Mouse (Mus musculus): ENCODE results near the gene Best3. TPM values are rescaled to one million over a fixed set of nuclear protein-coding genes. Genes with fewer than 3 reads are reported as not detected.
A peak's percentile ranks its signal among the peaks of the same experiment; 100 is the strongest.

The Best3 gene
- 0.12 TPM in 2 replicates for polyA plus RNA-seq (2016; fragmentation: Nextera tagmentation; extraction: Ambion mirVana)

DNA sequence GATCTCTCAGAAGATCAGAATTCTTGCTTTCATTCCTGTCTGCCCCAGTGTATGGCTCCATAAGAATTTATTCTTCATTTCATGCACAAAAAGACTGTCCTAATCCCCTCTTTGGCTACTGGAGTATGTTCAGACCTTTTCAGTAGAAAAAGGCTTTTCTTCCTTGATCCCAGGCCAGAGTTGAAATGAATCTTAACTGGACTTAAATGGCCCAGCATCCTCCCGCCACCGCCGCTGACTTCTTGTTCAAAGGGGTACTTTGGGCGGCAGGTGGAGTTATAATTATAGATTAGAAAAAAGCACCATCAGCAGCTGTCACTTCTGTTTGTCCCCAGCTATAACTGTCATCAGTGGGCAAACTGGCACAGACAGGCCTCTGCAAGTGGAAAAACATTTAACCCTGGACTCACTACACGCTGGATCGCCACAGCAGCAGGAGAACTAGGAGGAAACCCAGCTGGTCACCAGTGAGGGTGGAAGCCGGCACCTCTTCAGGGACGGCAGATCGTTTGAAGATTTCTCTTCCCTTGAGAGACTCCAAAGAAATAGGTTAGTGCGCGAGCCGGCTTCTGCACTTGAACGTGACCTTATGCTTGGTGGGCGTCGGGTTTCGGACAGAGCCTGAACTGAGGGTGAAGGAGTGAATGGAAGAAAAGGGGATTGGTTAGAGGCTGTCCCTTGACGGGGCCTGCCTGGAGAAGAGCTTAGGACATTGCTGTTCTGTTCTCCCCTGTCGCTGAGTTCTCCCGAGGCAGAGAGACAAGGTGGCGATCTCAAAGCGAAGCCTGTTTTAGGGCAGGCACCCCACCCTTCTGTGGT, at the start of gene Best3:
Best3 (plus strand) TSS at position 51 of the 819 bp plus-strand sequence.
- H3K9me3 ChIP-seq (replicated peaks): no peaks in the 10 kb centered on the region
- DNase-seq (ENCODE audit: low spot score): peak; percentile 18
- peak within 1 kb of the TSS; percentile 68 for H3K27ac ChIP-seq (replicated peaks)
- no peaks in the 10 kb centered on the region for H3K36me3 ChIP-seq
- H3K4me3 ChIP-seq: no peak within 1 kb of the TSS
- H3K27me3 ChIP-seq (ENCODE audit: low read depth, poor library complexity, severe bottlenecking): no peaks in the 10 kb centered on the region
- WGBS: 65% methylated on average over 21 of the region's 21 CpGs
- H3K4me1 ChIP-seq: peaks cover 31% of the 10 kb centered on the region

DNA sequence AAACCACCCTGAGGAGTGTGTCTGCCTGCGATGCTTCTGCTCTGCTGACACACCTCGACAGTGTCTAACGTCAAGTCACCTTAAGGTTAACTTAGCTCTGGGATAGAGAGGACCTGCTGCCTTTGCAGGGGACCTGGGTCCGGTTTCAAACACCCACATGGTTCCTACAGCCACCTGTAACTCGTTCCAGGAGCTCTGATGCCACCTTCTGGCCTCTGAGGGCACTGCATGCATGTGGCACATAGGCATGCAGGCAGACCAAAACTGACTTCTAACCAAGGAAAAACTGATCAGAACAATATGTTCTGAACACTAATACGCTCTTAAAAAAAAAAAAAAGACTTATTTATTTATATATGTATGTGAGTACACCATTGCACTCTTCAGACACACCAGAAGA, 43.1 kb upstream of the Best3 start:
- peaks cover 8% of the 10 kb centered on the region for H3K9me3 ChIP-seq (replicated peaks)
- no peaks in the 10 kb centered on the region for H3K27me3 ChIP-seq (ENCODE audit: low read depth, poor library complexity, severe bottlenecking)
- WGBS: 96% methylated on average over 6 of the region's 6 CpGs
- DNase-seq (ENCODE audit: low spot score): no peak
- H3K36me3 ChIP-seq: peaks cover 45% of the 10 kb centered on the region
- peaks cover 4% of the 10 kb centered on the region; the same call in 1 of the 2 replicates for H3K4me1 ChIP-seq
- no peak overlapping the region for H3K27ac ChIP-seq (replicated peaks)
- no peak overlapping the region for H3K4me3 ChIP-seq

GRCm38 (mm10) chr10:116944144-116944543, 42.0 kb upstream of the Best3 start:
- DNase-seq (ENCODE audit: low spot score): no peak
- WGBS: 89% methylated on average over 3 of the region's 3 CpGs
- Histone ChIP-seq H3K4me1 (peaks cover 14% of the 10 kb centered on the region), H3K27ac (replicated peaks) (no peak overlapping the region), H3K4me3 (no peak overlapping the region), H3K27me3 (ENCODE audit: low read depth, poor library complexity, severe bottlenecking) (no peaks in the 10 kb centered on the region), H3K9me3 (replicated peaks) (peaks cover 8% of the 10 kb centered on the region), H3K36me3 (peaks cover 34% of the 10 kb centered on the region)

DNA sequence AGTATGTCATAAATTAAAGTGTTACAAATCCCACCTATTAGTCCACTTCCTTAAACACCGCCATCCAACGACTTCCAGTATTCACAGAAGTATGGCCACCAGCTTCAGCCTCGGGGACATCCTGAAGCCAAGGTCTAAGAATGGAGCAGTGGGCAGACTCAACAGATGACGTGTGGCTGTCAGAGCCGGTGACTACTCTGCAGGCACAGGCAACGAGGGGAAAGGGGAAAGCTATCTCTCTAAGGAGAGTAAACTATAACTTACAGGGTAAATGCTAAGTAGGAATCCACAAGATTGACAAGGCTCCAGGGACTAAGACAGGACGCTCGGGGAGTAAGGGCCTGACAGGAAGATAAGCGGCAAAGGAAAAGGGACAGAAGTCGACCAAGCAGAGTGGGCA, 41.2 kb upstream of the Best3 start:
- H3K9me3 ChIP-seq (replicated peaks): peaks cover 8% of the 10 kb centered on the region
- H3K4me3 ChIP-seq: no peak overlapping the region
- no peak overlapping the region for H3K27ac ChIP-seq (replicated peaks)
- no peaks in the 10 kb centered on the region for H3K27me3 ChIP-seq (ENCODE audit: low read depth, poor library complexity, severe bottlenecking)
- 85% methylated on average over 10 of the region's 10 CpGs for WGBS
- DNase-seq (ENCODE audit: low spot score): no peak
- H3K36me3 ChIP-seq: peaks cover 27% of the 10 kb centered on the region
- peaks cover 18% of the 10 kb centered on the region for H3K4me1 ChIP-seq

DNA sequence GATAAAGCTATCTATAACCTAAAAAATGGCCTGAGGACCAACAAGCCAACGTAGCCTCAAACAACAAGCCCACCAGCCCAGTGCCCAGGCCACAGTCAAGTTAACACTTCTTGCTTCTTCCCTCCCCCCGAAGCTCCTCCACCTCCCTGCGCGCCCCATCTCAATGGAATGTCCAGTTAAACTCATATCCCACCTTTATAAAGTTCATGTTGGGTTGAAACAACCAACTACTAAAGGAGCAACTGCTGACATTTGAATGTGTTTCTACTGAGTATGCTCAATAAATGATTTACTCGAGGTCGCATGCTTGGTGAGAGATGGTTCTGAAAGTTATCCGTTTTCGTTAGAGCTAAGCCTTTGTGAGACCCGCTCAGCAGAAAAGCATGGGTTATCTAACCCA, 37.7 kb upstream of the Best3 start:
- no peaks in the 10 kb centered on the region for H3K27me3 ChIP-seq (ENCODE audit: low read depth, poor library complexity, severe bottlenecking)

GRCm38 (mm10) chr10:116949111-116950008, 36.8 kb upstream of the Best3 start:
- WGBS: 2% methylated on average over 44 of the region's 44 CpGs
- no peaks in the 10 kb centered on the region for H3K27me3 ChIP-seq (ENCODE audit: low read depth, poor library complexity, severe bottlenecking)
- H3K27ac ChIP-seq (replicated peaks): peak overlapping the region; percentile 93
- DNase-seq (ENCODE audit: low spot score): peak; percentile 66
- H3K36me3 ChIP-seq: no peaks in the 10 kb centered on the region
- H3K4me3 ChIP-seq: peak overlapping the region; percentile 74
- 0 out of 2 replicates have a peak, but pooled peaks cover 5% of the 10 kb centered on the region for H3K9me3 ChIP-seq (replicated peaks)
- peaks cover 25% of the 10 kb centered on the region for H3K4me1 ChIP-seq

More for the DNA sequence above, 37.7 kb upstream of the Best3 start:
- no peak for DNase-seq (ENCODE audit: low spot score)
- peaks cover 25% of the 10 kb centered on the region for H3K4me1 ChIP-seq
- no peaks in the 10 kb centered on the region for H3K36me3 ChIP-seq
- H3K9me3 ChIP-seq (replicated peaks): 0 out of 2 replicates have a peak, but pooled peaks cover 5% of the 10 kb centered on the region
- H3K27ac ChIP-seq (replicated peaks): no peak overlapping the region
- H3K4me3 ChIP-seq: peak overlapping the region; percentile 74
- 82% methylated on average over 9 of the region's 9 CpGs for WGBS

DNA sequence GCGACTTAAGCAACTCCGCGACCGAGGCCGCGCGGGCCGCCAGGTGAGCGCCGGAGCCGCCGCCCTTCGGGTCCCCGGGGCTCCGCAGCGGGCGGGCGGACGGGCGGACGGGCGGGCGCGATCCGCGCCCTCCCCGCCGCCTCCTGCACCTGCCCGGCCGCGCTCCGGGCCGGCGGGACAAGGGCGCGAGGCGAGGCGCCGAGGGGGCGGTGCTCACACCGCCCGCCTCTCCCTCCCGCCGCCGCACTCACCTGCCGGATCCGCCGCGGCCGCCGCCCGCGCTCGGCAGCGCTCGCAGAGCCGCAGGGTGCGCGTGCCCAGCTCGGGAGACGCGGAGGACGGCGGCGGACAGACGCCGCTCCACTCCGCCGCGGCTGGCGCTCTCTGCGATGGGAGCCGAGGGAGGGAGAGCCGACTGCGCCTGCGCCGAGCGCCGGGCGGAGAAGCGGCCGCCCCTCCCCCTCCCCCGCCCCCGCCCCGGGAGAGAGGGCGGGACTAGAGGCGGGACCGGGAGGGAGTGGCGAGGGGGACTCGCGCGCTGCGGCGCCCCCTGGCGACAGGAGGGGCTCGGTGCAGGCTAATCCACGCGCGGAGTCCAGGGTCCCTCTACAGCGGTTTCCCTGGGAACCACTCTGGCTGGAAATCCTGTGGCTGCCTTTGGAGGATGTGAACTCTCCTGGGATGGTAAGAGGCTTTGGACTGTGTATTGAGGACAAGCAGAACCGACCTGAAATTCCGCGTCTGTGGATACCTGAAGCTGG, 35.9 kb upstream of the Best3 start, which contains the start of gene Rab3ip:
Rab3ip (minus strand) TSS at position 761 of the 761 bp plus-strand sequence.
- peak; percentile 96 for DNase-seq (ENCODE audit: low spot score)
- Histone ChIP-seq H3K27me3 (ENCODE audit: low read depth, poor library complexity, severe bottlenecking) (no peaks in the 10 kb centered on the region), H3K27ac (replicated peaks) (peak within 1 kb of the TSS; percentile 93), H3K9me3 (replicated peaks) (0 out of 2 replicates have a peak, but pooled peaks cover 5% of the 10 kb centered on the region), H3K36me3 (no peaks in the 10 kb centered on the region), H3K4me1 (peaks cover 25% of the 10 kb centered on the region), H3K4me3 (peak within 1 kb of the TSS; percentile 74)
- WGBS: under 1% methylated on average over 88 of the region's 103 CpGs

DNA sequence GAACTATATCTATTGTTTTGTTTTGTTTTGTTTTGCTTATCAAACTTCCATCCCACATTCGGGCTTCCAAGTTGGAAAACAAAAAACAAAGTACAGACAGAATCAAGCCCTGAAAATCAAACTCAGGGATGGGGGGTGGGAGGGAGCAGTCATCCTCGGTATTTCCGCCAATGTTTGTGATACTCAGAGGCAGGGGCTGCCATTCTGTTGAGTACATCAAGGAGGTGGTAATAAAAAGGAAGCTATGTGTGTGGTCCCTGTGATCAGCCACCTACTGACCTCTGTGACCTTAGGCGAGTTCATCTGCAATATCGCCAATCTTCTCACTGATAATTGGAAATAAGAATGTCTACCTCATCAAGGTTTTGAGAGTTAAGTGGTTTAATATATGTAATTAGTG, 35.2 kb upstream of the Best3 start:
- peak overlapping the region; percentile 93; the same call in 1 of the 2 replicates for H3K27ac ChIP-seq (replicated peaks)

DNA sequence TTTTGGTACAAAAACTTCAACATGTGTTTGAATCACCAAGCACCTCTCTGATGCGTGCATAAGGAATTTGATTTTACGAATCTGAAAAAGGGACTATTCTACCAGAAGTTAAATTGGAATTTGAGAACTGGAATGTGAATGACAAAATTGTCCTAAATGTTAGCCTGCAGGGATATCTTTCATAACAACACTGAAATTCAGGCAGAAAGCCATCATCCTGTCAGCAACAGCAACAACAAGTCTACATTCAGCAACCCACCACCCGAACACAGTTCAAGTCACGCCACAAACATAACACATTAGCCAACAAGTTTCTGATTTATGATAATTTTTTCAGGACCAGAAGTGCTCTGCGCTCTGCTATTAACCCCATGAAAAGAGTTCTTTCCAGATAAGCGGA, 30.9 kb upstream of the Best3 start:
- 96% methylated on average over 6 of the region's 6 CpGs for WGBS
- no peak overlapping the region for H3K4me3 ChIP-seq
- H3K36me3 ChIP-seq: no peaks in the 10 kb centered on the region
- H3K4me1 ChIP-seq: peaks cover 7% of the 10 kb centered on the region
- H3K27ac ChIP-seq (replicated peaks): no peak overlapping the region
- DNase-seq (ENCODE audit: low spot score): no peak
- H3K9me3 ChIP-seq (replicated peaks): 0 out of 2 replicates have a peak, but pooled peaks cover 5% of the 10 kb centered on the region
- H3K27me3 ChIP-seq (ENCODE audit: low read depth, poor library complexity, severe bottlenecking): no peaks in the 10 kb centered on the region

More for the DNA sequence above, 35.2 kb upstream of the Best3 start:
- 0 out of 2 replicates have a peak, but pooled peaks cover 5% of the 10 kb centered on the region for H3K9me3 ChIP-seq (replicated peaks)
- no peaks in the 10 kb centered on the region for H3K27me3 ChIP-seq (ENCODE audit: low read depth, poor library complexity, severe bottlenecking)
- H3K36me3 ChIP-seq: no peaks in the 10 kb centered on the region
- peaks cover 25% of the 10 kb centered on the region for H3K4me1 ChIP-seq
- DNase-seq (ENCODE audit: low spot score): no peak
- peak overlapping the region; percentile 74 for H3K4me3 ChIP-seq
- WGBS: 30% methylated on average over 5 of the region's 5 CpGs

GRCm38 (mm10) chr10:116956483-116957158, 29.5 kb upstream of the Best3 start:
- 0 out of 2 replicates have a peak, but pooled peaks cover 5% of the 10 kb centered on the region for H3K9me3 ChIP-seq (replicated peaks)
- WGBS: 92% methylated on average over 11 of the region's 11 CpGs
- H3K4me3 ChIP-seq: no peak overlapping the region
- H3K27me3 ChIP-seq (ENCODE audit: low read depth, poor library complexity, severe bottlenecking): no peaks in the 10 kb centered on the region
- no peaks in the 10 kb centered on the region for H3K4me1 ChIP-seq
- H3K27ac ChIP-seq (replicated peaks): no peak overlapping the region
- no peak for DNase-seq (ENCODE audit: low spot score)
- no peaks in the 10 kb centered on the region for H3K36me3 ChIP-seq

- Histone ChIP-seq H3K4me1 (no peaks in the 10 kb centered on the region), H3K9me3 (replicated peaks) (no peaks in the 10 kb centered on the region), H3K27me3 (ENCODE audit: low read depth, poor library complexity, severe bottlenecking) (no peaks in the 10 kb centered on the region), H3K36me3 (no peaks in the 10 kb centered on the region), H3K27ac (replicated peaks) (no peak overlapping the region), H3K4me3 (no peak overlapping the region)
- WGBS: 61% methylated on average over 5 of the region's 5 CpGs
- DNase-seq (ENCODE audit: low spot score): no peak
Measured at GRCm38 (mm10) chr10:116957867-116958551, 28.1 kb upstream of the Best3 start.

Measured in midbrain, embryonic 10.5 days (tissue).